Mouse (Mus musculus): ENCODE measurements around the gene Castor1. TPM values are rescaled to one million over a fixed set of nuclear protein-coding genes. Genes with fewer than 3 reads are reported as not detected.
"Not testable (repeated sequence)": the region's sequence is repeated elsewhere in the genome, so short reads cannot be mapped to it uniquely, and the experiment has no call there.

Castor1 gene
- total RNA-seq (2014; fragmentation: Nextera tagmentation) (1.2 TPM in 1 of 2 replicates, not detected in the other), total RNA-seq (2017) (0.15 TPM in 1 of 2 replicates, not detected in the other)

DNA sequence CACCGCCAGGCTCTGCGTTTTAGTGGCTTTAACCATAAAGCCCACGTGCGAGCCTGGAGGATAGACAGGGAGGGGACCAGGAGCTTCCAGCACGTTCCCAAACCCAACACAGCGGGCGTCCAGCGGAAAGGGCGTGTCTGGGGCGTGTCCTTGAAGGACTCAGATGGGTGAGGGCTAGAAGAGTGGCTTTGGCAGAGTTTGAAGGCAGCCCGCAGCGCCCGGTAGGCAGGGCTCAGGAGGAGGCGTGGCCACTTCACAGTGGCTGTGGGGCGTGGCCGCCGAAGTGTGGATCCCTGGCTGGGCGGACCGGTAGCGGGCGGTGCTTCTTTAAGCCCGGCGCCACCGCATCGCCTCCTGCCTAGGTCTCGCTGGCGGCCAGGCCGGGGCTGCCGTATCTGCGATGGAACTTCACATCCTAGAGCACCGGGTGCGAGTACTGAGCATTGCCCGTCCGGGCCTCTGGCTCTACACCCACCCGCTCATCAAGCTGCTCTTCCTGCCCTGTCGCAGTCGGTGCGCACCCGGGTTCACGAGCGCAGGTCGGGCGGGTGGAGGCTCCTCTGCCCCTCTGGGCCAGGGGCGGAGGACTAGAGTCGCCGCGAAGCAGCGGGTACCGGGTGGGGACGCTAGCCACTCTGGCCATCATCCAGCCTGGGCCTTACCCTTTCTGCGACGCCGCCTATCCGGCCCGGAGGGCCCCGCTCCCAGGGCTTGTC is at the start of gene Castor1:
Castor1 (plus strand) TSS at position 312 of the 716 bp plus-strand sequence.
- ATAC-seq (replicated peaks; ENCODE audit: low FRiP score, low TSS enrichment, poor library complexity, severe bottlenecking) = peak; percentile 93

- no peak for ATAC-seq (replicated peaks; ENCODE audit: low FRiP score, low TSS enrichment, poor library complexity, severe bottlenecking)
Observed at GRCm38 (mm10) chr11:4174586-4174985, 43.4 kb upstream of the Castor1 start.

GRCm38 (mm10) chr11:4177716-4178115 is 40.3 kb upstream of the Castor1 start:
- no peak for ATAC-seq (replicated peaks; ENCODE audit: low FRiP score, low TSS enrichment, poor library complexity, severe bottlenecking)

GRCm38 (mm10) chr11:4182061-4182460 is 36.0 kb upstream of the Castor1 start:
- ATAC-seq (replicated peaks; ENCODE audit: low FRiP score, low TSS enrichment, poor library complexity, severe bottlenecking) = no peak

DNA sequence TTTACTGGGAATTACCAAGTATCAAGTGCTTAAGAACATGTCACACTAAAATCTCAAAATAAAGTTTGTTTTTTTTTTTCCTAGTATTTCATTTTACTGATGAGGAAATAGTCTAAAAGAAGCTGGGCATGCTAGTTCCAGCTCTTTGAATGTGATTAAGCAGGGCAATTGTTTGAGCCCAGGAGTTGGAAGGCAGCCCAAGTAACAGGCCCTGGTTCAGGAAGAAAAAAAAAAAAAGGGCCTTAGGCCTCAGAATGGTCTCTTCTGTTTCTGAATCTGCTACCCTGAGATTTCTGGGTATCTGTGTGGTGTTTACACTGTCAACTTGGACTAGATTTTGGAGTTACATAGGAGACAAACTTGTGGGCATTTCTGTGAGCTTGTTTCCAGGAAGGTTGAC is 34.5 kb upstream of the Castor1 start:
- ATAC-seq (replicated peaks; ENCODE audit: low FRiP score, low TSS enrichment, poor library complexity, severe bottlenecking) = no peak

GRCm38 (mm10) chr11:4184251-4184952 is 33.6 kb upstream of the Castor1 start:
- ATAC-seq (replicated peaks; ENCODE audit: low FRiP score, low TSS enrichment, poor library complexity, severe bottlenecking) = no peak

DNA sequence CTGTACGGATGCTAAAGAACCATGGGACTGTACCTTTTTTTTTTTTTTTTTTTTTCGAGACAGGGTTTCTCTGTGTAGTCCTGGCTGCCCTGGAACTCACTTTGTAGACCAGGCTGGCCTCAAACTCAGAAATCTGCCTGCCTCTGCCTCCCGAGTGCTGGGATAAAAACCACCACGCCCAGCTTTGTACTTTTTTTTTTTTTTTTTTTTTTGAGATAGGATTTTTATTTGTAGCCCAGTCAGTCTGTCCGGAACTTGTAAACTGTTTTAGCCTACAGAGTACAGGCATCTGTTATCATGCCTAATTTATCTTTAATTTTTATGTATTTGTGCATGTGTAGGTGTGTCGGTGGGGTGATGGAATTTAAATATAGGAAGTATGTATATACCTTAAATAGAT is 32.5 kb upstream of the Castor1 start:
- not testable (repeated sequence) for ATAC-seq (replicated peaks; ENCODE audit: low FRiP score, low TSS enrichment, poor library complexity, severe bottlenecking)

- ATAC-seq (replicated peaks; ENCODE audit: low FRiP score, low TSS enrichment, poor library complexity, severe bottlenecking) = peak; percentile 100
Observed at GRCm38 (mm10) chr11:4186486-4187317, 31.3 kb upstream of the Castor1 start, which contains the start of gene Tbc1d10a. TSS of gene Tbc1d10a (plus strand) at chr11:4186789.

DNA sequence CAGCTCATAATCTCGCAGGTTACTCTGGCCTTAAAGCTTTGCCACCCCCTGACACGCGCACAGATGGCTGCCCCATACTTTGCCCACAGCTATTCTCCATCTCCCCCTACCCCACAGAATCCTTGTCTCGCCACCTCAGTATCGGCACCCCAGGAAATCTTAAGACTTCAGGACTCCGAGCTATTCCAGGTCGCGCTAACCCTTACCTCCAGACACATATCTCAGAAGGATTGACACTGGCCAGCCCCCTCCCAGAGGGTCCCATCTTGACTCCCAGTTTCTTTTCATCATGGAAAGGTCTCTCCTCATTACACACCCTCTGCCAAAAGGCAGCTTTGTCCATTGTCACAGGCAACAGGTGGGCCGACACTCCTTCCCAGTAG is 30.7 kb upstream of the Castor1 start:
- ATAC-seq (replicated peaks; ENCODE audit: low FRiP score, low TSS enrichment, poor library complexity, severe bottlenecking) = no peak

GRCm38 (mm10) chr11:4189182-4189581 is 28.8 kb upstream of the Castor1 start:
- ATAC-seq (replicated peaks; ENCODE audit: low FRiP score, low TSS enrichment, poor library complexity, severe bottlenecking) = no peak

GRCm38 (mm10) chr11:4190677-4191076 is 27.3 kb upstream of the Castor1 start:
- no peak for ATAC-seq (replicated peaks; ENCODE audit: low FRiP score, low TSS enrichment, poor library complexity, severe bottlenecking)

DNA sequence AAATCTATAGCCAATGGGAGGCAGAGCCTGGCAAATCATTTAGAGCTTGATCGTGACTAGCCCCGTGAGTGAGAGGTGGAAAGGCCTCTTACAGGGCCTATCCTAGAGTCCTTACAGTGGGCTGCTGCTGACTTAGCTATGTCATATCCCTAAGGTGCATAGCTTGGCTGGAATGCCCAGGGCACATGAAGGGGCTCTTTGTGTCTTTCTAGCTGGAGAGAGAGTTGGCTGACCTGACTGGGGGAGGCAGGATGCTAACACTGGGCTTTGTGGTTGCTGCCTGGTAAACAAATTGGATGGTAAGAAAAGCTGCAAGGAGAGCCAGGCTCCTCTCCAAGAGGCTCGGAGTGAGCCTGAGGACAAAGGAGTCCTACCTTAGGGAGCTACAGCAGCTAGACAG is 25.3 kb upstream of the Castor1 start:
- no peak for ATAC-seq (replicated peaks; ENCODE audit: low FRiP score, low TSS enrichment, poor library complexity, severe bottlenecking)

DNA sequence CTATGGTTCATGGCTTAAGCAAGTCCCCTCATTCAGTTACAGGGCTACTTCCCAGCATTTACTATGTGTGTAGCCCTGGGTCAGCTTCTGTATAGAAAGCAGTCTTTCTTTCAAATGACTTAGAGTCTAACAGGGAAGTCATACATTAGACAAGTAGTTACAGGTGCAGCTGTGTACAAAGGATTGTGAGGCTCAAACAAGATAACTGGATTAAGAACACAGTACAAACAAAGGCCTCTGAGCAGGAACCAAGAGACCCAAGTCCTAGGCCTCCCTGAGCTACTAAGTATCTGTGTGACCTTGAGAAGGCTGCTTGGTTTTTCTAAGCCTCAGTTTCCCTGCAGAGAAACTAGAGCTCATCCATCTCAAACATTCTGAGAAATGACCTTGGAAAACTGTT is 24.6 kb upstream of the Castor1 start:
- no peak for ATAC-seq (replicated peaks; ENCODE audit: low FRiP score, low TSS enrichment, poor library complexity, severe bottlenecking)

- no peak for ATAC-seq (replicated peaks; ENCODE audit: low FRiP score, low TSS enrichment, poor library complexity, severe bottlenecking)
Observed at GRCm38 (mm10) chr11:4195597-4196031, 22.4 kb upstream of the Castor1 start.

DNA sequence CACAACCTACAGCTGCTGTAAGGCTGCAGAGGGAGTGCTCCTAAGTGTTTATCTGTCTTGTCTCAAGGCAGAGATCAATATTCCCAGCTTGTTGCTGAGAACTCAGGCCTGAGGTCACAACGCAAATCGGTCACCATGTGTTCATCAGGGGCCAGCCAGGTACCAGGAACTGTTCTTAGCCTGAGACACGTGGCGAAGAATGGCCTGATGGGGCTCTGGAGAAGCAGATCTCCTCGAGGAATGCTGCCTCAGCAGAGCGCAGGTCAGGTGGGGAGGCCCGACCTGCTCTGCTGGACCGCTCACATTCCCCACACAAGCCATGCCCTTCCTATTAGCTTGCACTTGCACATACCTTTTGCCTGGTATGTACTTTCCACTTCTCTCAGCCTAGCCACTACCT is 21.4 kb upstream of the Castor1 start:
- ATAC-seq (replicated peaks; ENCODE audit: low FRiP score, low TSS enrichment, poor library complexity, severe bottlenecking) = no peak

- ATAC-seq (replicated peaks; ENCODE audit: low FRiP score, low TSS enrichment, poor library complexity, severe bottlenecking) = no peak
Observed at GRCm38 (mm10) chr11:4197691-4198090, 20.3 kb upstream of the Castor1 start.

DNA sequence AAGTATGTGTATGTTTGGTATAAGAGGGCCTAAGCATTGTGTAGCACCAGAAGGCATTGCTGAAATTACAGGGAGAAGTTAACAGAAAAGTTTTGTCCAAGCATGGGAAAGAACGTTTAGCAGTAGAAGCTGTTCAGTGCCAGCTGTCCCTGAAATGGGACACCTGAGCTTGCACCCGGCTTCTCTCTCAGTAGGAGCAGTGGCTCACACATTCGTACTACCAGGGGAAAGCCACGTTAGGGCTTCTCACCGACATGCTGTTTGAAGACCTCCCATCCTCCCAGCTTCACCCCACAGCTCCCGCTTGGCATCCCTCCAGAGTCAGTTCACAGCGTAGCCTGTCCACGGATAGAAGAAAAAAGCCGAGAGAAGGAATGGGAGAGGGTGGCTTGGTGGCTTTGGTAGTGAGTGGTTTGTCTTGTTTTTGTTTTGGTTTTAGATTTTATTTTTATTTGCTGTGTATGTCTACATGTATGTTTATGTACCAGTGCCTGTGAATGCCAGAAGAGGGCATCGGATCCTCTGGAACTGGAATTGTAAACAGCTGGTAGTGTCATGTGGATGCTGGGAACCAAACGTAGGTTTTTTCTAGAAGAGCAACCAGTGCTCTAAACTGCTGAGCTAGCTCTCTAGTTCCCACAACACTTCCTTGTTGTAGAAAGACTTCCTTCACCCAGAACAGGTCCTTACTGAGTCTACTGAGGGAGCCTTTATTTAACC is 15.9 kb upstream of the Castor1 start:
- ATAC-seq (replicated peaks; ENCODE audit: low FRiP score, low TSS enrichment, poor library complexity, severe bottlenecking) = no peak

GRCm38 (mm10) chr11:4202995-4203704 is 14.9 kb upstream of the Castor1 start:
- no peak for ATAC-seq (replicated peaks; ENCODE audit: low FRiP score, low TSS enrichment, poor library complexity, severe bottlenecking)

DNA sequence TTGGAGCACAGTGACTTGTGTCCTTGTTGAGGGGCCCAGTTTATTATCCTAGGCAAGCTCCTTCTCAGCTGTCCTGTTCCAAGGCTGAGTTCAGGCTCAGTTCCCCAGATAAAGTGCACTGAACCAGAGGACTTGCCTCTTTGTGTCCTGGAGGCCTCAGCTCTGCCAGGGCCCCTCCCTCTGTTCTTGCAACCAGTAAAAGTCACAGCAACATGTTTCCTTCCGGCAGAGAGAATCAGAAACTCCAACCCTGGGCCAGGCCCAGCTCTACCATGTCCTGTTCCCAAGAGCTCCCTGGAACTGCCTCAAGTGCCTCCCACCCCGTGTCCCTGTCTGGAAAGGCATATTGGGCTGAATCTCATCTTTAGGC is 14.3 kb upstream of the Castor1 start:
- no peak for ATAC-seq (replicated peaks; ENCODE audit: low FRiP score, low TSS enrichment, poor library complexity, severe bottlenecking)
